Mouse (Mus musculus): ENCODE results near the gene Dnajb9. TPM values are rescaled to one million over a fixed set of nuclear protein-coding genes. Genes with fewer than 3 reads are reported as not detected.

The Dnajb9 gene
- polyA plus RNA-seq, 1 experiment from 2014 or later: 40.0 TPM

DNA sequence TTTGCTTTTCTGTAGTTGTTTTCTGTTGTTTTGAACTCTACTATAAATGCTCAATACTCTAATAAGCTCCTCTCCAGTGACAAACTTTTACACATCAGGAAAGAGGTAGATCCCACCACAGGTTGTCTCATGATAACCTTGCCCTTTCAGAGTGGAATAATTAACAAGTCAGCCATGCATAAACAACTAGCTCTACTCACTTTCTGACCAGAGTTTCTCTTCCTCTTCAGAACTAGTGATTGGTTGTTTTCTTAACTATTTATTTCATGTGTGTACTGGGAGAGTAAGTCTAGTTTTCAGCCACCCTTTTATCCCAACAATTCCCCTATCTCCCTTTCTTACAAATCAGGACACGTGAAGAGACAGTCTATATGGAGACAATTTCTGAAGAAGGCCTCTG lies 50.8 kb downstream of the Dnajb9 start:
- no peaks in the 10 kb centered on the region for H3K9me3 ChIP-seq (ENCODE audit: control insufficient read depth, low read length)
- 79% methylated on average over 1 of the region's 1 CpGs for WGBS
- no peak overlapping the region for H3K27ac ChIP-seq (ENCODE audit: low read depth, low read length)
- H3K4me2 ChIP-seq (ENCODE audit: low read depth, low read length): no peak overlapping the region
- no peak overlapping the region for H3K4me3 ChIP-seq (ENCODE audit: low read depth, low read length)
- ATAC-seq (ENCODE audit: low read depth): no peak
- no peaks in the 10 kb centered on the region for H3K27me3 ChIP-seq (ENCODE audit: control insufficient read depth, insufficient read depth, low read length)
- no peaks in the 10 kb centered on the region for H3K4me1 ChIP-seq (ENCODE audit: control insufficient read depth, insufficient read depth, low read length)
- H3K36me3 ChIP-seq (ENCODE audit: control insufficient read depth, insufficient read depth, low read length): no peaks in the 10 kb centered on the region
- no peak overlapping the region for H3K9ac ChIP-seq (replicated peaks; ENCODE audit: low read depth, low read length)

Small RNAs within 50 kb of the gene (microRNA-seq; reads per million reads assigned to microRNA genes)
- not detected for gene Mir5627

Other genes with a start within 250 kb of the Dnajb9 start
- 161 and 175 TPM in 2 replicates for gene Pnpla8, start 11.0 kb upstream of the Dnajb9 start, polyA plus RNA-seq (2014; fragmentation: Nextera tagmentation; extraction: Ambion mirVana)
- gene Nrcam, start 118.6 kb upstream of the Dnajb9 start, polyA plus RNA-seq (2014; fragmentation: Nextera tagmentation; extraction: Ambion mirVana): 136 and 175 TPM in 2 replicates